Mouse (Mus musculus): ENCODE results near the gene Lamp5.

Gene Lamp5

DNA sequence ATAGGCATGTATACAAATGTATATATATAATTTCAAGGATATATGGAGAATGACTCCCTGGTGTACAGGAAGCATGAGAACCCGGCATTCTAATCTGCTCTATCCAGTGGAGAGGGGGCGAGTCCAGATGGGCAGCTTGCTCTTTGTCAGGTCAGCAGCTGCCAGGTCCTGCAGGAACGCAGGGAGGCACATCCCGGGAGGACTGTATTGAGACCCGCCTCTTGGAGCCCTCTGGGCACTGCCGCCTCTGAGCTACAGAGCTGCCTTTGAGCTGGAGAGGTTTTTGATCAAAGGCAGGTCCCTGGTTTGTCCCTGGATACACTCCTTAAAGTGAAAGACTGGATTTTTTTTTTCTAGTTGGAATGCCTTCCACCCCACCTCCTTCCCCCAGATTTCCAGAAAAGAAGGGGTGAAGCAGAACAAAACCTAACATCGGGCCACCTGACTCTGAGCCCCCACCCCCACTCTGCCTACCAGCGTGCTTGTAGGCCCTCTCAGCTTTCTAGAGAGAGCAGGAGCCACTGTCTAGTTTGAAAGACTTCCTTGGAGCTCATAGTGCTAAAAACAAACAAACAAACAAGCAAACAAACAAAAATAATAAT, at the start of gene Lamp5:
Lamp5 (plus strand) TSS at position 552 of the 602 bp plus-strand sequence.
- no peak for DNase-seq (ENCODE audit: low read depth in 2 of 2, low spot score in 2 of 2)

DNA sequence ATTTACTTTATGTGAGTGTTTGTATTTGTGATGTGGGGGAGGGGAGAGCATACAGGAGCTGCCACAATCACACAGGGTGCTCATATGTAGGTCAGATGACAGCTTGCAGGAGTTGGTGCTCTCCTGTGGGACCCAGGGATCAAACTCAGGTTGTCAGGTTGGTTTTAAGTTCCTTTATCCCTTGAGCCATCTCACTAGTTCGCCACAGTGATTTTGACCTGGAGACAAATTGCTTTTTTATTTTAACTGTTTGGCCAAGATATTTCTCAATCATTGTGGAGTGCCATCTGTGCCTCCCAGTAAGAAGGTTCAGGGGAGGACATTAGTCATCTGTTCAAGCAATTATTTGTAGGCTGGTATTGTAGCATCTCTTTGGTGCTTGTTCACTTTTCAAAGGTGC, 48.2 kb upstream of the Lamp5 start:
- no peak for DNase-seq (ENCODE audit: low read depth in 2 of 2, low spot score in 2 of 2)

DNA sequence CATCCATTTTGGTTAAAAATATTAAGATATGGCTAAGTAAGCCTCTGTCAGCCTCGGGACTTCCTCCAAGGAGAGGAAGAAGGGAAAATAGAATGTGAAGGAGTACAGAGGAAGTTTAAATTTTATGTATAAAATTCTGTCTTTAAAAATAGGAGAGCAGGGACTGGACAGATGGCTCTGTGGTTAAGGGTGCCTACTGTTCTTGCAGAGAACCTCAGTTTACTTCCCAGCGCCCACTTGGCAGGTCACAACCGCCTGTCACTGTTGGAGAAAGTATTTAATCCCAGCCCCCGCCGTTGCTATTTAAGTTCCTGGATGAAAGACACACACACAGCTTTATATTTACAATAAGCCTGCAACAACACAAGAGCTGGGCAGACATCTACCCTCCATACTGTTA, 45.8 kb upstream of the Lamp5 start:
- no peak for DNase-seq (ENCODE audit: low read depth in 2 of 2, low spot score in 2 of 2)

DNA sequence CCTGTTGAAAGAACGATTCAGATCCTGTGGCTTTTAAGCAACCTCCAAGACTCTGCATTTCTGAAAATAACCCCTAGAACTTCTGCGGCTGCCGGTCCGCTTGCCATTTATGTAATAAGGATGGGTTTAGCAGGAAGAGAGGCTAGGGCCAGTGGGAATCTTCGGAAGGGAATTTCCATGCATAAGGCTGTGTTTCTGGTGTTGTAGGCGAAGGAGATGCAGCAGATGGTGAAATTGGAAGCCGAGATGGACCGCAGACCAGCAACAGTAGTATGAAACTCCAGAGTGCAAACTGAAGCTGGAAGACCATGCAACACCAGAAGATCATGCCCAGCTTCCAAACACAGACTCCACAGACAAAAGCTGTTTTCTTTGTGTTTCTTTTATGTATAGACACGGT, 39.3 kb upstream of the Lamp5 start:
- no peak for DNase-seq (ENCODE audit: low read depth in 2 of 2, low spot score in 2 of 2)

DNA sequence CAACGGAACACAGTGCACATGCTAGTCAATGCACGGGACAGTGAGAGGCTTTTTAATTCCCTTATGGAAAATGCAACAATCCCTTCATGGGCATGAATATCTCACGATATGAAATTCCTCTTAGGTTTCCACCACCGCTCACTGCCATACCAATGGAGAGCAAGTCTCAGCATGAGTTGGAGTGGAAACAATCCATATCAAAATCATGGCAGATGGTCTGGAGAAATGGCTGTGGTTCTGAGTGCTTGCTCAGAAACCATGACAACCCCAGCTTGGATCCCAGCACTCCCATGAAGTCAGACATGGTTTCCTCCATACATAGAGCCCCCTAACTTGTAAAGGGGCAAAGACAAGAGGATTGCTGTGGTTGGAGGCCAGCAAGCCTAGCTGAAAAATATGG, 3.6 kb upstream of the Lamp5 start:
- no peak for DNase-seq (ENCODE audit: low read depth in 2 of 2, low spot score in 2 of 2)

DNA sequence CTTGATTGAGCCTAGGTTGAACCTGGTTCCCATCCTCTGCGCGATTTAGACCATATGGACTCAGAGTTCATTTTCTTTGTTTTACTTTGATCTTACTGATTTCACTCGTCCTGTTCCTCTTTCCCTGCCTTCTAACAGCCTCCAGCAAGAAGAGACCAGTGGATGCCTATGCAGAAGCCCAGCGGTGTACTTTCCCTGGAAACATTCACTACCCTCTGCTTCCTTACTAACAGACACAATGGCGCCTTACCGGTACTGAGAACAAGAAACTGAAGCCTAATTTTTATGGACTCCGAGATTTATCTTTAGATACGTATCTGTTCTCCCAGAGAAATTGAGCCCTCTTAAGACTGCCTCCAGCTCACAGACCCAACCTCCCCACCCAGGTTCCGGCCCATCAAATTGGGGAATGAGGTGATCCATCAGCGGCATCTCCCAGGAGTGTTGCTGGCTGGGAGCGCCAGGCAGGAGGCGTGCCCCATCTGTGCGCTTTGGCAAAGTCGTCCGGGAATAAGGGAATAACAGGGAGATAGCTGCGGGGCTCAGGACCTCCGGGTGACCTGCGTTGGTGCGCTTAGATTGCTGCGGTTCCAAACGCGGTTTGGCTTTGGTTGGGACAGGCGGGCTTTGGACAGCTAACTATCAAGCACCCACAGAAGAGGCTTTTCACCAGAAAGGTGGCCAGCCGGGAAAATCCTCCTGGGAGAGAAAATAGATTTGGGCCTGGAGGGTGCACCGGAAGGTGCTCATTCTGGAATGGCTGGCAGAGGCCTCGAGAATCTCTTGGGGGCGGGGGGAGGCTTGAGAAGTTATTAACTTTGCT, 1.0 kb upstream of the Lamp5 start:
- no peak for DNase-seq (ENCODE audit: low read depth in 2 of 2, low spot score in 2 of 2)

DNA sequence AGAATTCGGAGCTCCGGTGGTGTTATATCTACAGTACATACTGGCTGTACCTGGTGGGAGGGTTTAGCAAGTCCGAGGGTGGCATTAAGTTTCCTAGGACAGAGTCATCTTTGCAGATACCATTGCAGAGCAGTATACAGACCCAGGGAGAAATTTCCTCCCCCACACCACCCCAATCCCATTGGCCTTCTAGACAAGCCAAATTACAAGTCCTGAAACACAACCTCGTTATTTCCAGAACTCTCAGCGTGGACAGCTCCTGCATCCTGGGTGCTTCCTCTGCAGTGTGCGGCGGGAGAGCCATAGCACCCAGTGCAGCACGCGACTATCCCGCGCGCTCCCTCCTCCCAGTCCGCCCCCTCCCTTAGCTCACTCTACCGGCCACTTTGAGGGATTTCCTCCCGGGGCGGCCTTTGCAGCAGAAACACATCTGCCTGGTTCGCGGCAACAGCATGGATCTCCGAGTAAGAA, 5.9 kb downstream of the Lamp5 start:
- DNase-seq (ENCODE audit: low read depth in 2 of 2, low spot score in 2 of 2) = no peak

DNA sequence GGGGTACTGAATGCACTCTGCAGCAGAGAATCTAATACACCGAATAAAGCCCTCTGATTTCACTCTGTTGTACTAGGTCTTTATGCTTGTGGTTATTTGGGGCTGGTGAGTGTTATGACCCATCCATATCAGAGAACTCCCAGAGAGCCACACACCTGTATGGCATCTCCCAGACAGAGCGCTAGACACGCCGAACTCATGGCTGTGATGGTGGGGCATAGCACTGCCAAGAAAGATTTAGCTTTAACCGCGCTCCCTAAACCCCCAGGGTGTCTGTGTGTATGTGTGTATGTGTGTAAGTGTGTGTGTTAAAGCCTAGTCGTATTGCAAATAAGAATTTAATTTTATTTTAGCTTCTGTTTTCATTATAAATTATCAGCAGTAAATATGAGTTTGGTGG, 6.4 kb downstream of the Lamp5 start:
- no peak for DNase-seq (ENCODE audit: low read depth in 2 of 2, low spot score in 2 of 2)

DNA sequence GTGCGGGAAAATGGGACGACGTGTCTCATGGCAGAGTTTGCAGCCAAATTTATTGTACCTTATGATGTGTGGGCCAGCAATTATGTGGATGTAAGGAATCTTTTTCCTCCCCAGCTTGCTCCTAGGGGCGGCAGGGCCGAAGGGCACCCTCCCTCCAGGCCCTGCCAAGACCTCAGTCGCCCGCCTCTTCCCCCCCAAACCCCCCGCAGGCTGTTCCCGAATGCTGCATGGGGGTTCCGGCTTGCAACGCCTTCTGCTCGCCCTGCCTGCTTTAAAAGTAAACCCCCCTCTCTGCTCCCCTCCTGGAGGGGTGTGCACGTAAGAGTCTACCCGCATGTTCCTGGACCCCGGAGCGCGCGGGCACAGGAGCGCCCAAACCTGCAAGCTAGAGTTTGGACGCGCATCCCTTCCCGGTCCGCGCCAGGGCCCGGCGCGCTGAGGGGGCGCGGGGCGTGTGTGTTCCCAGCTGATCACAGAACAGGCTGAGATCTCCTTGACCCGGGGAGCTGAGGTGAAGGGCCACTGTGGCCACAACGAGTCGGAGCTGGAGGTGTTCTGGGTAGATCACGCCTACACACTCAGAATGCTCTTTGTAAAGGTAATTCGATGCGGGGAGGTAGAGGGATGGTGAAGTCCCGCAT, 7.1 kb downstream of the Lamp5 start:
- no peak for DNase-seq (ENCODE audit: low read depth in 2 of 2, low spot score in 2 of 2)

DNA sequence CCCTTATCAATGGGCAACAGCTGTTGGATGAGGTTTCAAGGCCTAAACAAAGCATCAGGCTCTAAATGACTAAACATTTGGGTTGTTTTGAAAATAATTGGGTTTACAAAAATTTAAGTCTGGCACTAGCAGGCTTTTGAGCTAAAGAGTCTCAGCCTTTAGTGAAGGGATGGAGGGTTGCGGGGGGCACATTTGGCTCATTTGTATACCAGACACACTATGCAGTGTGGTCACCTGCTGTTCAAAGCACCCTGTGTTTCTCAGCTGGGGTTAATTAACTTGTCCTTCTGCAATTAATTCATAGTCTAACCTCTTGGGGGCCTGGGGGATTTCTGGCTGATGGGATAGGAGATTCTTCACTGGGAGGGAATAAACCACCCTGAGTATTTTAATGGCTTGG, 12.3 kb downstream of the Lamp5 start:
- no peak for DNase-seq (ENCODE audit: low read depth in 2 of 2, low spot score in 2 of 2)

DNA sequence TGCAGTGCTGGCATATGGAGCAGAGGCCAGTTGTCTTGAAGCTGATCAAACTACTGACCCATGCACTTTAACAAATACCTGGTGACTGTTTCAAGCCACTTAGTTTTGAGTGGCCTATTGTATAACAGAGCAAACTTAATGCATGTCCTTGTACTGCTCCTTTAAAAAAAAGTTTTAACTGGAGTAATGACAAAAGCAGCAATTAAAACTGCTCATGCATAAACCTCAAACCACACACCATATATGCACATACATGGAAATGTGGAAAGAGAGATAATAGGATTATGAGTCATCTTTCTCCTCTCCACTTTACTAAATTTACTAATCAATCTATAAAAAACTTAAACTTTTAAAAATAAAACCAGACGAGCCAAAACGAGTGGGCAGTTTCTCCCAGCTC, 43.9 kb downstream of the Lamp5 start:
- DNase-seq (ENCODE audit: low read depth in 2 of 2, low spot score in 2 of 2) = no peak

DNA sequence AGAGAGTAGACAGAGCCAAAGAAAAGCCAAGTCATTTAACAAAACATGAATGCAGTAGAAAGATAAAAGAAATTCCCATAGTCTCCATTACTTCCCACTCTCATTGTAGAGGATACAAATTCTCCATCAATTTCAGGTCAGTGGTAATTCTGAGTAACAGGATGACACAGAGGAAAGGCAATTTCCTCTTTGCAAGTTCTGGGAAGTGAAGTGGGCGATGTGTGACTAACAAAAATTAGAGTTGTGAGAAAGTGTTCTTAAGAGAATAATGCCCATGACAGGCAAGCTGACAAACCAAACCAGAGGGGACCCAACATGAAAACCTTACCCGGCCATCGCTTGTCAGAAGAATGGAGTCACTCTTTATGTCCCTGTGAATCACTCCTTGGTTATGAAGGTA, 45.1 kb downstream of the Lamp5 start:
- no peak for DNase-seq (ENCODE audit: low read depth in 2 of 2, low spot score in 2 of 2)

DNA sequence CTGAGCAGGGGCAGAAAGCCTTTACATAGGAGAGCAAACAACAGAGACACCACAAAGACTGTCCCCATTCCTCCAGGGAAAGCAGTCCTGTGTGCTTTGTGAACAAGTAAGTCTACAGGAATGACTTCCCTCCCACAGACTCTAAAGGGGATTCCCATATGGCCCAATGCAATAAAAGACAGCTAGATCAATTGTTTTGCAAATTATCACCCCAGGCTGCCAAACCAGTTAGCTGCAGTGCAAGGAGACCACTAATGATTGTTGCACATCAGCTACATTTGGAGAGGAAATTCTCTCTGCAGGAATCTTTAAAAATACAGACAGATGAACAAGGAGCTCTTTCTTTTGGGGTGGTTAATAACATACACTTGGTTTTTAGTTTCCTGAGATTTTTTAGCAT, 55.6 kb downstream of the Lamp5 start:
- DNase-seq (ENCODE audit: low read depth in 2 of 2, low spot score in 2 of 2) = no peak

DNA sequence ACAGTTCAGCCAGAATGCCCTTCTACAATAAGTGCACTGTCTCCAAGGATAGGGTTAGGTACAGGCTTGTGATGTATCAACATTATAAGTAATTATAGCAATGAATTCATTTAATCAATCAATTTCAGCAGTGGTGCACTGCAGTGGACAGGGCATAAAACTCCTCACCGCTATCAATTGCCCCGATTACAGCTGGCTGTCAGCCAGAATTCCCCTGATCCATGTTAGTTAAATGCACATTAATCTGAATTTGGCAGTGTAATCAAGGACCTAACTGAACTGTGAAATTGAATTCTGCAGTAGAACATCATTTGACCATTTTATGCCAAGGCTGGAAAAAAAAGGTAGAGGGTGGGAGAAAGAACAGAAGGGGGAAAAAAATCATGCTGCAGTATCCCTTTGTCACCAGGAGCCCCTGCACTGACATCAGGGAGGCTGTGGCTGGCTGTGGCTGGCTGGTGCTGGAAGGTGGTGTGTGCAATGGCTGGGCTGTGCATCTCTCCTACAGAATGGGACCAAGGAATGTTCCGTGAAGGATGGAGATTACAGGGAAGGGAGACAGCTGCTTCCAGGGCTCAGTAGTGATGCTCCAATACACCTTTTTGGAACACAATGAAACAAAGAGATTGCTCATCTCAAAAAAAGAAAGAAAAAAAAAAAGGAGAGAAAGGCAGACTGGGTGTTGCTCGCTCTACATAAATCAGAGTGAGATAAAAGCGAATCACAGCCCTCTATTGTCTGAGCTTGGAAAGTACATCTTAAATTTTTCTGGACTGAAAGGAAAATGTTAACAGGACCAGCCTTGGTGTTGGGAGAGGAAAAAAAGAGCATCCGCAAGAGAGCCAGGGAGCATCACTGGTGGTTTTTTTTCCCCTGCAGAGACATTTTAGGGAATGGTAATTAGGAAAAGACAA, 56.3 kb downstream of the Lamp5 start:
- DNase-seq (ENCODE audit: low read depth in 2 of 2, low spot score in 2 of 2) = no peak

DNA sequence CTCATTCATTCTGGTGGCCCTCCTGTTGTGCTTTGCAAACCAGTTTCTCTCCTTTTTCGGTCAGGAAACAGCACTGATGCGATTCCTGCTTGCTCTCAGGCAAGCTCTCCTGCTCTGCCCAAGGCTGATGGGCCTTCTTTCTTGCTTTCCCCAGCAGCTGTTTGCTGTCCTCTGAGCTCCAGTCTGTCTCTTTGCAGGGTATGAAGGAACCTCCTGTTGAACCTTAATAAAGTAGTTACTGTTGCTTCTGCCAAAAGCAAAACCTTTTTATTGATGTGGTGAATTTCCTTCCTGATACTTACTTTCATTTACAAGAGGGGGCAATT, 57.0 kb downstream of the Lamp5 start:
- no peak for DNase-seq (ENCODE audit: low read depth in 2 of 2, low spot score in 2 of 2)

DNA sequence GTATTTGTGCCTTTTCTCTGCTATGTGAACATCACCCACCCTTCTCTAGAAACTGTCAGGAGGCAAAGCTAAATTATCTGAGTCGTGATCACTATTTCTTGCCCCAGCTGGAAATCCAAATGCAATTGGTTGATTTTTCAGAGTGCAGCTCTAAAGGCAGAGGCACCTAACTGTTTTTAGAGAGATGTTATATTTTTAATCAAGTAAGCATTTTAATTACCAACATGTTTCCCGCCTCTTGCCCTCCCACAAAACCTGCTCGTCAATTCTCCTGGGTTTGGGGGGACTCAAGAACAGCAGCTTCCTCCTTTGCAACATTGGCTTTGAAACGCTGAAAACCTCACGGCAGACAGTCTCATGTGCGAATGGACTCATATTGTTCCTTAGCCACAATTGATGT, 61.3 kb downstream of the Lamp5 start:
- no peak for DNase-seq (ENCODE audit: low read depth in 2 of 2, low spot score in 2 of 2)

DNA sequence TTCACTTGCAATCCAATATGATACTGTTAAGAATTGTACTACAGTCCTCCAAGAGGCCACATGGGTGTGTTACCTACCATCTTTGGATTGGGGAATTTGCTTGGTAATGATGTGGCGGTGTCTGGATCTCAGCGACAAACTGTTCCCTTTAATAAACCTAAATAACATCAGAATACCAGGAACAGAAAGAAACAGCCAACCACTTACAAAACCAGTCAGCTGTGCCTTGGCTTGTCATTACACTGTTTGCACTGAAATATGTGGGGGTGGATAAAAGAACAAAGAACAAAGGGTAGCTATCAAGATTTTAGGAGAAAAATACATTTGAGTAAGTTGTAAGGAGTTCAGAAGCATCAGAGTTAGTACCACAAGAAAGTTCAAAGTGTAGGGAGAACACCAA, 66.0 kb downstream of the Lamp5 start:
- DNase-seq (ENCODE audit: low read depth in 2 of 2, low spot score in 2 of 2) = no peak
